8 mouse cellular contexts compared by ENCODE assay signal in genomic region chr5:103910748-103911409, GRCm38 (mm10). TPM values are rescaled to one million over a fixed set of nuclear protein-coding genes. Genes with fewer than 3 reads are reported as not detected.
DNase-seq lines count a peak whose midpoint lies in the region; ATAC-seq and TF ChIP-seq lines count a peak whose summit lies in the region.

Gene Klhl8, minus strand, starts transcription at chr5:103911259.

- H3K4me1 ChIP-seq in bone marrow, adult 2 months (ENCODE audit: control insufficient read depth, insufficient read depth, low read length), result no peaks in the 10 kb centered on the region; the same call in 1 of the 2 replicates
- peaks cover 11% of the 10 kb centered on the region; the same call in 1 of the 2 replicates for H3K4me1 ChIP-seq in embryonic facial prominence, embryonic 14.5 days (ENCODE audit: control insufficient read depth, insufficient read depth, low read length)
- peaks cover 12% of the 10 kb centered on the region for H3K4me1 ChIP-seq in limb, embryonic 13.5 days
- H3K4me1 ChIP-seq in midbrain, embryonic 15.5 days, result peaks cover 10% of the 10 kb centered on the region

- TF ChIP-seq CTCF in bone marrow, adult 2 months (IDR thresholded peaks at IDR 0.05; ENCODE audit: control insufficient read depth, insufficient read depth, low read length), result no peak

- H3K36me3 ChIP-seq in embryonic facial prominence, embryonic 14.5 days (ENCODE audit: control insufficient read depth, insufficient read depth, low read length), result no peaks in the 10 kb centered on the region
- no peaks in the 10 kb centered on the region for H3K36me3 ChIP-seq in limb, embryonic 13.5 days
- no peaks in the 10 kb centered on the region for H3K36me3 ChIP-seq in midbrain, embryonic 15.5 days (replicated peaks)

- peak within 1 kb of the TSS; percentile 42; the same call in 1 of the 2 replicates for H3K27ac ChIP-seq in bone marrow, adult 2 months (ENCODE audit: control insufficient read depth, insufficient read depth, low read depth, low read length, poor library complexity)
- no peak within 1 kb of the TSS; the same call in 1 of the 2 replicates for H3K27ac ChIP-seq in embryonic facial prominence, embryonic 14.5 days (replicated peaks; ENCODE audit: low read depth, low read length)
- H3K27ac ChIP-seq in limb, embryonic 13.5 days, result 0 out of 2 replicates have a peak within 1 kb of the TSS, but pooled peaks have one; percentile 2
- peak within 1 kb of the TSS; percentile 83 for H3K27ac ChIP-seq in midbrain, embryonic 15.5 days

- no peaks in the 10 kb centered on the region for H3K27me3 ChIP-seq in embryonic facial prominence, embryonic 14.5 days (replicated peaks; ENCODE audit: control insufficient read depth, insufficient read depth, low read length)
- H3K27me3 ChIP-seq in limb, embryonic 13.5 days, result peaks cover 3% of the 10 kb centered on the region; the same call in 1 of the 2 replicates
- H3K27me3 ChIP-seq in midbrain, embryonic 15.5 days (replicated peaks), result no peaks in the 10 kb centered on the region

- ATAC-seq in embryonic facial prominence, embryonic 14.5 days (ENCODE audit: low read depth), result peak; percentile 98
- peak; percentile 95 for ATAC-seq in limb, embryonic 13.5 days (ENCODE audit: low FRiP score, low read depth)
- ATAC-seq in midbrain, embryonic 15.5 days (replicated peaks), result peak; percentile 97

- peak; percentile 77 for DNase-seq in 416B (ENCODE audit: low read depth)
- DNase-seq in embryonic facial prominence, embryonic 14.5 days (ENCODE audit: low spot score), result peak; percentile 94
- peak; percentile 73 for DNase-seq in heart, adult 8-10 months (ENCODE audit: low spot score)
- peak; percentile 83 for DNase-seq in kidney, adult 9 months
- DNase-seq in spleen, adult 18-20 months, result peak; percentile 71 to 78

- peak within 1 kb of the TSS; percentile 73 for H3K4me2 ChIP-seq in embryonic facial prominence, embryonic 14.5 days (ENCODE audit: low read depth, low read length)
- H3K4me2 ChIP-seq in limb, embryonic 13.5 days (replicated peaks), result peak within 1 kb of the TSS; percentile 79
- H3K4me2 ChIP-seq in midbrain, embryonic 15.5 days, result peak within 1 kb of the TSS; percentile 58

- peak within 1 kb of the TSS; percentile 87 for H3K9ac ChIP-seq in embryonic facial prominence, embryonic 14.5 days (ENCODE audit: low read depth, low read length)
- H3K9ac ChIP-seq in limb, embryonic 13.5 days, result peak within 1 kb of the TSS; percentile 85
- H3K9ac ChIP-seq in midbrain, embryonic 15.5 days, result peak within 1 kb of the TSS; percentile 88

- peak; percentile 28; the same call in 1 of the 2 replicates for TF ChIP-seq POLR2A in bone marrow, adult 2 months (IDR thresholded peaks at IDR 0.05; ENCODE audit: borderline replicate concordance, control insufficient read depth, low read depth, low read length)

- peak within 1 kb of the TSS; percentile 64 for H3K4me3 ChIP-seq in bone marrow, adult 2 months (replicated peaks; ENCODE audit: control insufficient read depth, low read depth, low read length)
- peak within 1 kb of the TSS; percentile 90 for H3K4me3 ChIP-seq in embryonic facial prominence, embryonic 14.5 days (ENCODE audit: low read depth, low read length)
- peak within 1 kb of the TSS; percentile 84 for H3K4me3 ChIP-seq in limb, embryonic 13.5 days
- H3K4me3 ChIP-seq in midbrain, embryonic 15.5 days, result peak within 1 kb of the TSS; percentile 86

- under 1% methylated on average over 84 of the region's 86 CpGs for WGBS in bone marrow, adult 2 months
- WGBS in embryonic facial prominence, embryonic 14.5 days, result under 1% methylated on average over 38 of the region's 86 CpGs
- under 1% methylated on average over 73 of the region's 86 CpGs for WGBS in limb, embryonic 13.5 days
- WGBS in midbrain, embryonic 15.5 days, result under 1% methylated on average over 76 of the region's 86 CpGs

- H3K9me3 ChIP-seq in embryonic facial prominence, embryonic 14.5 days (ENCODE audit: control insufficient read depth, low read length), result no peaks in the 10 kb centered on the region
- no peaks in the 10 kb centered on the region for H3K9me3 ChIP-seq in limb, embryonic 13.5 days
- no peaks in the 10 kb centered on the region for H3K9me3 ChIP-seq in midbrain, embryonic 15.5 days

RNA-seq across cellular contexts. Expression of gene Klhl8, which starts in this region (rescaled TPM):
- 0.95 and 1.5 TPM in 2 replicates for polyA plus RNA-seq in bone marrow, adult 2 months (2011; ENCODE audit: insufficient read depth, insufficient read length, low replicate concordance, missing spikeins)
- polyA plus RNA-seq in embryonic facial prominence, embryonic 14.5 days (2014; fragmentation: Nextera tagmentation; extraction: Ambion mirVana), result 12.2 and 13.9 TPM in 2 replicates
- total RNA-seq in heart, adult 8-10 months (2022), result 10 to 100 TPM; 10.4 to 11.2 (median 10.5) TPM
- polyA plus RNA-seq in limb, embryonic 13.5 days (2015; fragmentation: Nextera tagmentation; extraction: Ambion mirVana), result 11.0 and 12.3 TPM in 2 replicates
- 45.2 and 46.4 TPM in 2 replicates for polyA plus RNA-seq in midbrain, embryonic 15.5 days (2015; fragmentation: Nextera tagmentation; extraction: Ambion mirVana)
